Mouse (Mus musculus) left cerebral cortex, adult 9 months (tissue): ENCODE data around the gene Anapc1.
A peak's percentile ranks its signal among the peaks of the same experiment; 100 is the strongest.

Source experiments
- DNase-seq, 2 experiments: peaks; one replicate each; pipeline ENCODE4 v3.0.0; 2022; ENCODE audit warnings: low spot score in 2 of 2

Gene Anapc1

DNA sequence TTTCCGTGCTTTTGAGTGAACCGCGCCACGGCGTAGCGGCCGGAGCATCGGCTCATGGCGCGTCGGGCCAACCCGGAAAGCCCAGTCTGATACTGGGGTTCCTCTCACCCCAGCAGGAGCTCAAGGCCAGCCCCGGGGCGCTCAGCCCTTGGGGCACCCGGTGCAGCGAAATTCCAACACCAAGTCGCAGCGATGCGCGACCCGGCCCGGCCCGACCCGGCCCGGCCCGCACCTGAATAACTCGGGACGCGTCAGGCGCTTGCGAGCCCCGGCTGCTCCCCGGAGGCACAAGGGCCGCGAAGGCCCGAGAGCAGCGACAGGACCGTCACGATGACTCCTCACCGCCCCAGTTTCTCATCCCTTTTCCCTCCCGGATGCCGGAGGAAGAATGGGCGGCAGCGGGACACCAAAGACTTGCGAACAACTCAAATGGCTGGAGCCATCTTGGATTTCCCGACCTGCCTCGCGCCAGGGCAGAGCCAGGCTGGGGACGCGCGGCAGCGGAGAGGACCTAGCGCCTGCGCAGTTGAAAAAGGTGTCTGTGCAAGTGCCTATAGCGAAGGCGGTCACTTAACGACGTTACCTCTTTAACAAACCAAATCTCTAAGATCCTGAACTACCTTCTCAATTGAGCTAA lies at the start of gene Anapc1:
Gene Anapc1, minus strand, starts transcription at position 471 of the 637 bp plus-strand sequence.
- DNase-seq = peak; percentile 50 to 87

DNA sequence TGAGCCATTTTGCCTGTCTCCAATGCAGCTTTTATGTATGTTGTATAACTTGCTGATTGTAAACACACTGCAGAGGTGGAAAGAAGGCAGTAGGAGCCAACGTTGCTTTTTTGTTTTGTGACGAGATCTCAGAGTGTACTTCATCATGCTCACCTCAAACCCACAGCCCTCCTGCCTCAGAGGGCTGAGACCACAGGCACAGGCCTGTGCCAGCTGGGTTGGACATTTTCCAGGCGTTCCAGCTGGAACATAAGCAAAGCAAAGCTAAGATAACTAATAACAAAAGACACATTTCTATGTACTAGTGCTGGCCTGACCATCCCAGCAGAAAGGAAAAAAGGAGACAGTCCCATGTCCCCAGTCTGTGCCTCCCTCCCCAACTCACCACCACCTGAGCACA lies 47.9 kb upstream of the Anapc1 start:
- DNase-seq = no peak

DNA sequence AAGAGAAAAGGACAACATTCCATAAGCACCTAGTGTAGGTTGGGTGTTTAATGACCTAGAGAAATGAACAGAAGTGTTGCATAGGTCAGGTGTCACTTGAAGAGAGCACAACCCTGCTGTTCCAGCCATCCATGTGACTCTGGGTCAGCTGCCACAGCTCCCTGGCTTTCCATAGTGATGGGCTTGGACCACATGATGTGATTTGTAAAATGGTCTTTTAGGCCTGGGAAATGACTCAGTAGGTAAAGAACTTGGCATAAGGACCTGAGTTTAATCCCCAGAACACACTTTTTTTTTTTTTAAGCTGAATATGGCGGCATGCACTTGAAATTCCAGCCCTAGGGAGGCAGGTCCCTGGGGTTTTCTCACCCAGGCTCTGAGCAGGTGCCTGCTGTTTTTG lies 44.8 kb upstream of the Anapc1 start:
- DNase-seq = no peak

- DNase-seq = no peak
Measured at GRCm38 (mm10) chr2:128731514-128731913, 44.3 kb upstream of the Anapc1 start.

- DNase-seq = no peak
Measured at GRCm38 (mm10) chr2:128729141-128729540, 42.0 kb upstream of the Anapc1 start.

GRCm38 (mm10) chr2:128728066-128728465 lies 40.9 kb upstream of the Anapc1 start:
- no peak for DNase-seq

GRCm38 (mm10) chr2:128727552-128727951 lies 40.4 kb upstream of the Anapc1 start:
- no peak for DNase-seq

DNA sequence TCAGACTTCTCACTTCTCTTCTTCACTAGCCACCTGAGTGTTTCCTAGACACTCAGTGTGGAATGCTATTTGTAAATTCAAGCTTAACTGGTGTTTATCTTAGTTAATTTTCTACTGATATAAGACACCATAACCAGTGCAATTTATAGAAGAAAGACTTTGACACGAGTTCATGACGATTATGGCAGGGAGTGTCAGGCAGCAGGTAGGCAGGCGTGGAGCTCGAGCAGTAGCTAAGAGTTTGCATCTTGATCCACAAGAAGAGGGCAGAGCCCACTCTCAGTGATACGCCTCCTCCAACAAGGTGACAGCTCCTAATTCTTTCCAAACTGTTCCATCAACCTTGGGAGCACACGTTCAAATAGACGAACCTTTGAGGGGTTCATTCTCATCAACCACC lies 39.4 kb upstream of the Anapc1 start:
- DNase-seq = no peak

GRCm38 (mm10) chr2:128726067-128726466 lies 38.9 kb upstream of the Anapc1 start:
- DNase-seq = no peak

- no peak for DNase-seq
Measured at GRCm38 (mm10) chr2:128722106-128722710, 35.0 kb upstream of the Anapc1 start.

DNA sequence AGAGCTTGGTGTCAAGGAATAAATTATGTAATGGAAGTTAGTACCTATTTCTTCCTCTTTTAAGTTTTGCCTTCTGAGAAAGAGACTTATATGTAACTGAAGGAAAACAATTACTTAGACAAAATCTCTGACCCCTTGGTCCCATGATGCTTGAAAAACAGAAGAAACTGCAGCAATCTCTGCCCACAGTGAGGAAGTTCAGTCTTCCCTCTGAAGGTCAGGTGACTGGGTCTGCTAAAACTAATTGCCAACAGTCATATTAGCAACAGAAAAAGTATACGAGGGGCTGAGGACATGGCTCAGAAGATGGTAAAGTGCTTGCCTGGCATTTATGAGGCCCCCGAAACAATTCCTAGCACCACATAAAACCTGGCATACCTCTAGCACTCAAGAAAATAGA lies 32.2 kb upstream of the Anapc1 start:
- DNase-seq = no peak

GRCm38 (mm10) chr2:128715979-128716378 lies 28.8 kb upstream of the Anapc1 start:
- DNase-seq = no peak

DNA sequence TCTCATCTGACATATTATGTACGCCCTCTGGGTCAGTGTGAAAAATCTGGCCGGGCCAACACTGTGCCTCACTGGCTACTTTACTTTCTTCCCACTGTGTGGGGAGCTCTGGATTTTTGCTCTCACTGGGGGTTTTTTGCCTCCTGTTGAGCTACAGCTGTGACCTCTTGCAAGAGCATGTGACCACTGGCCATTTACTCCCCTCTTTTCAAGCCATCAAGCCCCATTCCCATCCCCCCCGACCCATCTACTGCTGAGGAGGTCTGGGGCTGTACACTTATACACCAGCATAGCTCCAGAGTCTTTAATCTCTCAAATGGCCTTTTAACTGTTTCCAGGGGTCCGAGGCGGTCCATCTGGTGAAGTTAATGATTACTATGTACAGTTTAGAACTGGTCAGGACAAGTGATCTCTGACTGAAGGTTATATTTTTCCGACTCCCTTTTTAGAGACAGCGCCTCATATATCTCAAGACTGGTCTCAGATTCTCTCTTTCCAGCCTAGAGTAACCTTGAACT lies 27.6 kb upstream of the Anapc1 start:
- DNase-seq = no peak

DNA sequence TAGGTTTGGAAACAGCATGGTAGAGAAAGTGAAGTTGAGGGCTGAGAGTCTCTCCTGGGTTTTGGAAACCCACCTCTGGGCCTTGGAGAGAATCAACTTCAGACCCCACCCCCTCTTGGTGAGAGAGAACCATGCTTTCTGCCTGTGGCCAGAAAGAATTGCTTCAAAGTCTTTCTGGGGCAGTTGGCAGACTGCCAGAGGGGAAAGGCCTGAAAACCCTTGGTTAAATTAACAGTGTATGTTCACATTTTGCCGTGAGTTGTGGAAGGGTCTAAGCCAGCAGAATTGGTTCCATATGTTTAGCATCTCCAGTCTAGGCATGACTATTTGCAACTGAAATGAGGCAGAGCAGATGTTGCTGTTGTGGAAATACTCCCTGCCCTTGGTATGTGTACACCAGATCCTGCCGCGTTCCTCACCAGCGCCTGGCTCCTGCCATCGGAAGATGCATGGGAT lies 26.4 kb upstream of the Anapc1 start:
- DNase-seq = no peak

- no peak for DNase-seq
Measured at GRCm38 (mm10) chr2:128712940-128713339, 25.7 kb upstream of the Anapc1 start.

DNA sequence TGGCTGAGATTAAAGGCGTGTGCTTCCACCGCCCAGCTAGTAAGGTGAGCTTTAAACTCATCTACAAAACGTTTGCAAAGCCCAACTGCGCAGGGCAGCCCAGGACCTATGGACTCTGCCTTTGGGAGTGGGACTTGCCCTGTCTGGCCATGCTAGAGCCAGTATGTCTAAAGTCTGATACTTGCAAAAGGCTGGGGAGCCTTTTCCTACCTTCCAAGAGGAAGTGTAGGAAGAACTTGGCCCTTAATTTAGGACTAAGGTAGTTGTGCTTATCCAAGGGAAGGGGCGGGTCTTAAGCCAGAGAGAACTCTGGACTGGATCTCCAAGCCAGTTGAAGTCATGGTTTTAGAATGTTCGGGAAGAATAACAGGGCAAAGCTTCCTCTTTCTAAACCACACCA lies 23.4 kb upstream of the Anapc1 start:
- no peak for DNase-seq

DNA sequence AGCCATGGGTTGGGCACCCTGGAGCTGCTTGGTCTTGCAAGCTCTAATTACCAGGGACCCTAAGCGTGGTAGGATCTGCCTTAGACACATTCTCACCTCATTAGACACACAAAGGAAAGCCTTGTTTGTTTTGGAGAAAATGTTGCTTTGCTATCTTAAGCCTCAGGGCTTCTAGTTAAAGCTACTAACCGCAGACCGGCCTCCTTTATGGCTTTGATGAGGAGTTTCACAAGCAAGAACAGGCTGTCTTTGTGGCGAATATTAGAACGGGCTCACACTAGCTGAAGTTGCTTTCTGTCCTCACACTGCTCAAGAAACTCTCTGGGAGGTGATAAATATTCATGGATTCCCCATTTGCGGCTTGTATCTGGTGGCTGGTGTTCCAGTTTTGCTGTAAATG lies 22.1 kb upstream of the Anapc1 start:
- peak; percentile 19 to 49 for DNase-seq

- peak in 1 of 2 experiments; percentile 16 for DNase-seq
Measured at GRCm38 (mm10) chr2:128704474-128704873, 17.3 kb upstream of the Anapc1 start.

DNA sequence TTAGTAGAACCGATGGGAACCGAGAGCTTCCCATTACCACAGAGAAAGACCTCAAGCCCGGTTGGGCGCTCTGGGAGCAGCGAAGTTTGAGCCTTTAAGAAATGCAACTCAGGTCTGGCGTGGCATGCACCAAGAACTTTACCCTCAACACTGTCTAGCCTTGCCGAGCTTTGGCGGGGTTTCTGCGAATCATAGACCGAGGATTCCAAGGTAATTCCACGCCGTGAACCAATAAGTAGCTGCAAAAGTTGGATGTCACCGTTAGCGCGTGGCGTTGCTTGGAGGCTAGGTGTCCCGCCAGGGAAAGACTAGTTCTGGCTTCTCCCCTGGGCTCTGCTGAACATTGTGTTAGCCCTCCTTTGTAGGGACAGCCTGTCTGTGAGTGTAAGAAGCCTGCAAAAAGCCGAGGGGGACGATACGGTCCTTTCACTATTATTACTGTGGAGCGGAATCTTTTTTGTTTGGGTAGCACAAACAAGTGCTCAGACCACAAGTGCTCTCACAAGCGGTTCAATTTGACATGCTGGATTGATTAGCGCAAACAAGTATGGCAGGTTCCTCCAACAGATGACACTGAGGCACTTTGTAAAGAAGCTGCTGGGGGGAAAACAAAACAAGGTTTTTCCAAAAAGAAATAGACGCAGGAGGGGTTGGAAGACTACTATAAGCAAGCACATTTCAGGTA lies 12.2 kb upstream of the Anapc1 start:
- DNase-seq = no peak

DNA sequence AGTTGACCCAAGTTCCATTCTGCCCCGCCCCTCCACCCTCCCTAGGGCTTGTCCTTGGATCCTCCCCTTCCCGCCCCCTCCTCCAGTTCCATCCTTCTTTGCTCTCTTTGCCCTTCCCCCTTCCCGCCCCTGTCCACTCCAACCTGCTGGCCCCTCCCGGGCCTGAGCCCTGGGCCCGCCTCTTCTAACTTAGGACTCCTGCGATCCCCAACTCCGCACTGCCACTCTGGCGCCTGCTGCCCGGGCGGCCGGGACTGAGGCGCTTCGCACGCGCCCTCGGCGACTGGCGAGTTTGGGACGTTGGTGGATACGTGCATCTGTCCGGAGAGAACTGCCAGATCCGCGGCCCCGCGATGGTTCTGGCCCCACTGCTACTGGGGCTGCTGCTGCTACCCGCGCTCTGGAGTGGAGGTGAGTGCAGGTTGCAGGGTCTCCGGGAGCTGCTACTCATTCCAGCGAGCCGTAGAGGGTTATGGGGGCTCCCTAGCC lies 11.5 kb upstream of the Anapc1 start, which contains the start of gene Mertk:
Gene Mertk, plus strand, starts transcription at position 264 of the 489 bp plus-strand sequence.
- peak; percentile 35 to 73 for DNase-seq

DNA sequence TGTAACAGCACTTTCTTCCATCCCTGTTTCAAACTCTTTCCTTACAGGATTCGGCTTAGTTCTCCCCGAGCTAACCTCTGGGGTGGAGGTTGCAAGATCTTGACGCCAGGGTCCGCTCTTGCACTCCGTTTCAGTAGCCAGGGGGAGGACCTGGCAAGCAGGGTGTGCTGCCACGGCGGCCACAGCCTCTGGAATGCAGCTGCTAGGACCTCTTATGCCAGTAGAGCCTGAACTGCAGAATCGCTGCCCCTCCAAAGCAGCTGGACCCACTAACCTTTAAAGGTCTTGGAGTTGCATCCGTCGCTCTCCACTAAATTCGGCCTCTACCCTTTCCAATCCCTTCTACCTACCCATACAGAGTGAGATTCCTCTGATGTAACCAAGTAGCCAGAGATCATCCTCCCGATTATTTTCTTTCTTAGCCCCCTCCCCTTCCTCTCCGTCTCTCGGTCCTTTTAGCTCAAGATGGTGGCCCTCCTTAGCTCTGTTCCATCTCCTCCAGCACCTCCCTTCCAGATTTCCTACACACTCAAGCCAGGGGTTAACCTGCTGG lies 11.0 kb upstream of the Anapc1 start:
- peak; percentile 33 to 77 for DNase-seq

DNA sequence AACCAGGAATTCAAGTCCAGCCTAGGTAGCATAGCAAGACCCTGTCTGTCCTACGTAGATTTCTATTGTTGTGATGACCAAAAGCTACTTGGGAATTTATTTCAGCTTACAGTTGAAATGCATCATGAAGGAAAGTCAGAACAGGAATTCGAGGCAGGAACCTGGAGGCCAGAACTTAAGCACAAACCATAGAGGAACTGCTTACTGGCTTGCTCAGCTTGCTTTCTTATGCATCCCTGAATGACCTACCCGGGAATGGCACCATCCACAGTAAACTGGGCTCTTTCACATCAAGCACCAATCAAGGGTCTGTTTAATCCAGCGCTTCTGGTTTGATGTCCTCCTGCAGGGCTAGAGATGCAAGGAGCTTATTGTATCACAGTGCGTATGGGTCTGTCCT lies 10.4 kb upstream of the Anapc1 start:
- DNase-seq = no peak
